Mouse (Mus musculus) embryonic facial prominence, embryonic 13.5 days (tissue): ENCODE data around the gene Anapc15. TPM values are rescaled to one million over a fixed set of nuclear protein-coding genes. Genes with fewer than 3 reads are reported as not detected.

Experiments
- ATAC-seq: fragments of 200-750 bp; cut with Nextera tagmentation; 2 replicates; pipeline ENCODE4 v1.8.0; 2017; ENCODE audit warnings: low read depth; ENCODE audit not compliant: insufficient number of reproducible peaks, insufficient read depth, low FRiP score, low TSS enrichment
- H3K27ac ChIP-seq: fragments of 300-500 bp; sonication (generic); 2 replicates; pipeline ENCODE4 v1.5.1; 2015; ENCODE audit warnings: moderate library complexity, mild to moderate bottlenecking, inconsistent platforms
- H3K27me3 ChIP-seq: fragments of 300-500 bp; sonication (generic); 2 replicates; pipeline ENCODE4 v1.6.1; 2015; ENCODE audit warnings: mild to moderate bottlenecking, inconsistent platforms
- H3K36me3 ChIP-seq: fragments of 300-500 bp; sonication (generic); 2 replicates; pipeline ENCODE4 v1.6.1; 2015; ENCODE audit warnings: mild to moderate bottlenecking, inconsistent platforms
- H3K4me1 ChIP-seq: fragments of 300-500 bp; sonication (generic); 2 replicates; pipeline ENCODE4 v1.6.1; 2015; ENCODE audit warnings: inconsistent platforms
- H3K4me2 ChIP-seq: fragments of 300-500 bp; sonication (generic); 2 replicates; pipeline ENCODE4 v1.6.1; 2015; ENCODE audit warnings: moderate library complexity, mild to moderate bottlenecking, inconsistent platforms
- H3K4me3 ChIP-seq: fragments of 300-500 bp; sonication (generic); 2 replicates; pipeline ENCODE4 v1.5.1; 2015; ENCODE audit warnings: mild to moderate bottlenecking, inconsistent platforms
- H3K9ac ChIP-seq: fragments of 300-500 bp; sonication (generic); 2 replicates; pipeline ENCODE4 v1.6.1; 2015; ENCODE audit warnings: mild to moderate bottlenecking, inconsistent platforms
- H3K9me3 ChIP-seq: fragments of 300-500 bp; sonication (generic); 2 replicates; pipeline ENCODE4 v1.6.1; 2016; ENCODE audit warnings: inconsistent platforms
- WGBS: fragments of 180-500 bp; shearing (Covaris S2); methylation state at CpG from one replicate; pipeline ENCODE4 v1.1.7; 2015; ENCODE audit warnings: mixed read lengths; 5-methylcytosine and 5-hydroxymethylcytosine counted together
- polyA plus RNA-seq: library from polyadenylated mRNA; unstranded; fragments of >200 nt; fragmentation: Nextera tagmentation; extraction: Ambion mirVana; gene quantifications from 2 replicates; pipeline ENCODE4 v1.2.1, GENCODE M21; 2015

Gene Anapc15
- polyA plus RNA-seq, 1 experiment from 2014 or later, result 73.4 TPM

- Histone ChIP-seq H3K9ac (no peak overlapping the region), H3K27me3 (no peaks in the 10 kb centered on the region), H3K36me3 (no peaks in the 10 kb centered on the region), H3K27ac (no peak overlapping the region), H3K9me3 (no peaks in the 10 kb centered on the region), H3K4me3 (no peak overlapping the region), H3K4me1 (no peaks in the 10 kb centered on the region), H3K4me2 (no peak overlapping the region)
- WGBS, result 81% methylated on average over 2 of the region's 2 CpGs
- no peak for ATAC-seq
These were observed 9.7 kb upstream of the Anapc15 start for GRCm38 (mm10) chr7:101853816-101854215.

GRCm38 (mm10) chr7:101857094-101857493, 6.4 kb upstream of the Anapc15 start, which contains the start of gene Folr2:
Gene Folr2 (minus strand): TSS chr7:101857194.
- no peaks in the 10 kb centered on the region for H3K36me3 ChIP-seq
- no peak within 1 kb of the TSS for H3K9ac ChIP-seq
- H3K4me2 ChIP-seq, result no peak within 1 kb of the TSS
- 88% methylated on average over 4 of the region's 4 CpGs for WGBS
- no peak for ATAC-seq
- no peak within 1 kb of the TSS for H3K4me3 ChIP-seq
- H3K27me3 ChIP-seq, result no peaks in the 10 kb centered on the region
- H3K27ac ChIP-seq, result no peak within 1 kb of the TSS
- no peaks in the 10 kb centered on the region for H3K4me1 ChIP-seq
- no peaks in the 10 kb centered on the region for H3K9me3 ChIP-seq

GRCm38 (mm10) chr7:101858362-101858761, 5.2 kb upstream of the Anapc15 start:
- peak; percentile 59; the same call in 1 of the 2 replicates for ATAC-seq
- WGBS, result 86% methylated on average over 9 of the region's 9 CpGs
- no peak overlapping the region for H3K27ac ChIP-seq

GRCm38 (mm10) chr7:101860978-101861377, 2.5 kb upstream of the Anapc15 start:
- Histone ChIP-seq H3K9me3 (no peaks in the 10 kb centered on the region), H3K4me3 (no peak overlapping the region), H3K36me3 (no peaks in the 10 kb centered on the region), H3K27me3 (no peaks in the 10 kb centered on the region), H3K4me2 (no peak overlapping the region), H3K27ac (no peak overlapping the region), H3K4me1 (no peaks in the 10 kb centered on the region), H3K9ac (no peak overlapping the region)
- no peak for ATAC-seq

More at GRCm38 (mm10) chr7:101858362-101858761, 5.2 kb upstream of the Anapc15 start:
- Histone ChIP-seq H3K36me3 (no peaks in the 10 kb centered on the region), H3K9ac (no peak overlapping the region), H3K4me1 (no peaks in the 10 kb centered on the region), H3K27me3 (no peaks in the 10 kb centered on the region), H3K9me3 (no peaks in the 10 kb centered on the region), H3K4me2 (no peak overlapping the region), H3K4me3 (no peak overlapping the region)

GRCm38 (mm10) chr7:101862291-101862690, 1.2 kb upstream of the Anapc15 start:
- Histone ChIP-seq H3K4me1 (no peaks in the 10 kb centered on the region), H3K4me3 (no peak overlapping the region), H3K9ac (no peak overlapping the region), H3K4me2 (no peak overlapping the region), H3K27ac (no peak overlapping the region), H3K9me3 (no peaks in the 10 kb centered on the region), H3K36me3 (no peaks in the 10 kb centered on the region), H3K27me3 (no peaks in the 10 kb centered on the region)
- WGBS, result 83% methylated on average over 3 of the region's 3 CpGs
- ATAC-seq, result no peak

- no peak overlapping the region for H3K4me3 ChIP-seq
- H3K27me3 ChIP-seq, result no peaks in the 10 kb centered on the region
- no peaks in the 10 kb centered on the region for H3K4me1 ChIP-seq
- ATAC-seq, result no peak
- no peak overlapping the region for H3K27ac ChIP-seq
- no peaks in the 10 kb centered on the region for H3K36me3 ChIP-seq
- no peak overlapping the region for H3K4me2 ChIP-seq
- 82% methylated on average over 11 of the region's 11 CpGs for WGBS
- H3K9me3 ChIP-seq, result no peaks in the 10 kb centered on the region
- H3K9ac ChIP-seq, result no peak overlapping the region
These were observed 3.2 kb downstream of the Anapc15 start for GRCm38 (mm10) chr7:101866491-101867265.

- WGBS, result 99% methylated on average over 4 of the region's 4 CpGs
These were observed 4.0 kb downstream of the Anapc15 start for GRCm38 (mm10) chr7:101867482-101867881.

GRCm38 (mm10) chr7:101868241-101869162, 5.0 kb downstream of the Anapc15 start:
- Histone ChIP-seq H3K9ac (no peak overlapping the region), H3K27ac (no peak overlapping the region), H3K36me3 (no peaks in the 10 kb centered on the region), H3K4me2 (no peak overlapping the region), H3K9me3 (no peaks in the 10 kb centered on the region), H3K27me3 (no peaks in the 10 kb centered on the region), H3K4me3 (no peak overlapping the region), H3K4me1 (no peaks in the 10 kb centered on the region)
- WGBS, result 63% methylated on average over 13 of the region's 13 CpGs
- no peak for ATAC-seq

More at GRCm38 (mm10) chr7:101867482-101867881, 4.0 kb downstream of the Anapc15 start:
- H3K36me3 ChIP-seq, result no peaks in the 10 kb centered on the region
- no peaks in the 10 kb centered on the region for H3K4me1 ChIP-seq
- no peaks in the 10 kb centered on the region for H3K9me3 ChIP-seq
- H3K9ac ChIP-seq, result no peak overlapping the region
- H3K27me3 ChIP-seq, result no peaks in the 10 kb centered on the region
- no peak overlapping the region for H3K4me3 ChIP-seq
- no peak for ATAC-seq
- H3K4me2 ChIP-seq, result no peak overlapping the region
- no peak overlapping the region for H3K27ac ChIP-seq

GRCm38 (mm10) chr7:101869163-101869500, 5.6 kb downstream of the Anapc15 start:
- Histone ChIP-seq H3K4me2 (no peak overlapping the region), H3K27me3 (no peaks in the 10 kb centered on the region), H3K4me3 (no peak overlapping the region), H3K9ac (no peak overlapping the region), H3K9me3 (no peaks in the 10 kb centered on the region), H3K4me1 (no peaks in the 10 kb centered on the region), H3K27ac (no peak overlapping the region), H3K36me3 (no peaks in the 10 kb centered on the region)
- 48% methylated on average over 7 of the region's 7 CpGs for WGBS
- no peak for ATAC-seq

- no peaks in the 10 kb centered on the region for H3K4me1 ChIP-seq
- no peak within 1 kb of the TSS for H3K9ac ChIP-seq
- no peak within 1 kb of the TSS for H3K27ac ChIP-seq
- WGBS, result 54% methylated on average over 2 of the region's 2 CpGs
- H3K27me3 ChIP-seq, result no peaks in the 10 kb centered on the region
- no peak for ATAC-seq
- H3K4me2 ChIP-seq, result no peak within 1 kb of the TSS
- no peaks in the 10 kb centered on the region for H3K36me3 ChIP-seq
- no peak within 1 kb of the TSS for H3K4me3 ChIP-seq
- H3K9me3 ChIP-seq, result no peaks in the 10 kb centered on the region
These were observed 7.1 kb downstream of the Anapc15 start, which contains the start of gene Folr1 for GRCm38 (mm10) chr7:101870629-101871028. Gene Folr1 (minus strand): TSS chr7:101870788.

- WGBS, result 88% methylated on average over 3 of the region's 3 CpGs
- Histone ChIP-seq H3K4me1 (no peaks in the 10 kb centered on the region), H3K9me3 (no peaks in the 10 kb centered on the region), H3K36me3 (no peaks in the 10 kb centered on the region), H3K27me3 (no peaks in the 10 kb centered on the region), H3K9ac (no peak overlapping the region), H3K4me3 (no peak overlapping the region), H3K27ac (no peak overlapping the region), H3K4me2 (no peak overlapping the region)
- ATAC-seq, result no peak
These were observed 7.8 kb downstream of the Anapc15 start for GRCm38 (mm10) chr7:101871296-101871695.
